Mouse (Mus musculus) ovary, postnatal 14 days (tissue): ENCODE measurements around the gene Ddx27.

ENCODE experiments used
- DNase-seq: peaks from one replicate; pipeline ENCODE4 v3.0.0; 2022; ENCODE audit warnings: low spot score

Gene Ddx27

GRCm38 (mm10) chr2:167028553-167028952 lies 13.6 kb downstream of the Ddx27 start:
- DNase-seq = no peak

DNA sequence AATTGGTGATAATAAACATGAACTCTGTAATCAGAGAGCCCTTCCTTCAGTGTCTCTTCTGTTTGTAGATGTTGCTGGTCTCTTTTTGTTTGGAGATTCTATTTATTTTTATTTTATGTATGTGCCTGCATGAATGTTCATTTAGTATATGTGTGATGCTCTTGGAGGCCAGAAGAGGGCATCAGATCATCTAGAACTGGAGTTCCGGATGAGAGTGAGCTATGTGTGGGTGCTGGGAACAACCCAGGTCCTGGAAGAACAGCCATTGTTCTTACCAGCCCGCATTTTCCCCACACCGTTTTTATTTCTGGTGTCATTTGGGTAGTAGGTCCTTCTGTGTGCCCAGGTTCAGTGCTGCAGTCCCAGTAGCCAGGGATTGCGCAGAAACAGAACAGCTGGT lies 15.5 kb downstream of the Ddx27 start:
- no peak for DNase-seq

GRCm38 (mm10) chr2:167037710-167038109 lies 22.7 kb downstream of the Ddx27 start:
- DNase-seq = no peak

GRCm38 (mm10) chr2:167038297-167038696 lies 23.3 kb downstream of the Ddx27 start:
- DNase-seq = no peak

DNA sequence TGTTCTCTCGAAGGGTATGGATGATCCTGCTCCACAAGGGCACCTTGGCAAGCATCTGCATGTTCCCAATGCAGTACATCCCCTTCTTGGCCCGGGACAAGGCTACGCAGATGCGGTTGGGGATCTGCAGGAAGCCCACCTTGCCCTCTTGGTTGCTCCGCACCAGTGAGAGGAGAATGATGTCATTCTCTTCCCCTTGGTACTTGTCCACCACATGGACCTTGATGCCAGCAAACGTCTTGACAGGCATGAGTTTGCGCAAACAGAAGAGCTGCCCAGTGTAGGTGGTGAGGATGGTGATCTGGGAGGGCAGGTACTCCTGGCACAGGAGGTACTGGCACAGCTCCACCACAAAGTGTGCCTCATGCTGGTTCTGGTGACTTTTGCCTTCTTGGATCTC lies 23.7 kb downstream of the Ddx27 start:
- no peak for DNase-seq

GRCm38 (mm10) chr2:167039386-167039785 lies 24.4 kb downstream of the Ddx27 start:
- no peak for DNase-seq

DNA sequence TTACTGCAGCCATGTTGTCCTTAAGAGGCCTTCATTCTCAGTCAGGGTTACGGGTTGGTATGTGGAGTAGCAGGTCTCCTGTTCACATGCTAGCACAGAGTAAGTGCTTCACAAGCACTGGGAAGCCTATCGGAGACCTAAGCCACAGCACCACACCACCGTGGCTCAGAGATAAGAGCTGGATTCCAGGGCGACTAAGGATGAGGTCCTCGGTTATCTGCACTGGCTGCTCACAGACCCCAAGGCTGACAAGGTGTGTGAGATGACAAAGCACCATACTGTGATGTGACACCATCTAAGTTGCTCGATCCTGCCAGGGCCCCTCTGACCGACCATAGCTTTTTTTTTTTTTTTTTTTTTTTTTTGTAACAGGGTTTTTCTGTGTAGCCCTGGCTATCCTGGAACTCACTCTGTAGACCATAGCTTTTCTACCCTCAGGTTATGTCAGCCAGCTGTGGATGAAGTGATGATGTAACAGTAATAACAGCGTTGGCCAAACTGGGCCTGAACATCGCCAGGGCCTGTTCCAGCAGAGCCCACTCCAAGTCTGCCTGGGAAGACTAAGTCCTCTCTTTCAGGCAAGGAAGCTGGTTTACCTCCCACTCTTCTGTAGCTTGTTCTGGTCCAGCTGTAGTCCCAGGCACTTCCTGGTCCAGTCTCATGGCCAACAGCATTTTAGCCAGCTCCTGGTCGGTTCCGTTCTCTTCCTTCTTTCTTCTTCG lies 28.6 kb downstream of the Ddx27 start:
- no peak for DNase-seq

DNA sequence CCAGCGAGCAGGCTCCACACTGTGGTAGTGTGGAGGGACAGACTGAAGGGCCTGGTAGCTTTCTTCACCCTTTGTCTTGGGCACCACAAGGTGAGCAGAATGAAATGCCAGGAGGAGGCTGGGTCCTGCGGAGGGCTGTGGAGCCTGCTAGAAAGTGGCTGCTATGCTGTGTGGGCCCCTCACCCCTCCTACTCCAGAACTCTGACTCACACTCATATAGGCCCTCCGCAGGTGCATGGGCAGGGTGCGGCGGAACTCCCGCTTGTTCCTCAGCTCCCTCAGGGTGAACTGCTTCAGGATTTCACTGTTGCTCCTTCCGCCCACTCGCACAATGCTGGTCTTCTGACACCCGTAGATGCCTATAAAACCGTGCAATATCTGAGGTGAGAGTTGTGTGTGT lies 33.2 kb downstream of the Ddx27 start:
- no peak for DNase-seq

DNA sequence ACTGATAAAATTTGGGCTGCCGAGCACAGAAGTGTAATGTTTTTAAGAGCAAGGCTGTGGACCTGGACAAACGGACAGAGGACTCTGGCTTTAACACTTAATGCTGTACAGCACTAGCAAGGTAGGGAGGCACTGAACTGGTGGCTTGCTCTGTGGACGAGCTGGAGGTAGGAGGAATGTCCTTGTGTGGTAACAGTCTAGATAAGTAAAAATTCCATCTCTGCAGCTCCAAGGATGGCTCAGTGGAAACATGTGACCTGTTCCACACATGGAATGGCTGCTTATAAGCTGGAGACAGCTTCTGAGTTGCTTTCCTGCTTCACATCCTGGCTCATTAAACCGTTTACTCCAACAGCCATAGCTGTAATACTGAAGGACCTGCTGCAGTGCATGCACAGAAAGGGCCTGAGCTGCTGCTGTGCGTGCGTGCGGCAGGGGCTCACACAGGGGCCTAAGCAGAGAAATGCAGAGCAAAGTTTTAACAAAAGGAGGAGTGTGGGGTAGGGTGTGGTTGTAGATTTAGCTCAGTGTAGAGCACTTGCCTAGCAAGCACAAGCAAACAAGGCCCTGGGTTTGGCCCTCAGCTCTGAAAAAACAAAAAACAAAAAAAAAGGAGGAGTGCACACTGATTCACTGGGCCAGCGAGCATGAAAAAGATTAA lies 33.8 kb downstream of the Ddx27 start:
- no peak for DNase-seq

DNA sequence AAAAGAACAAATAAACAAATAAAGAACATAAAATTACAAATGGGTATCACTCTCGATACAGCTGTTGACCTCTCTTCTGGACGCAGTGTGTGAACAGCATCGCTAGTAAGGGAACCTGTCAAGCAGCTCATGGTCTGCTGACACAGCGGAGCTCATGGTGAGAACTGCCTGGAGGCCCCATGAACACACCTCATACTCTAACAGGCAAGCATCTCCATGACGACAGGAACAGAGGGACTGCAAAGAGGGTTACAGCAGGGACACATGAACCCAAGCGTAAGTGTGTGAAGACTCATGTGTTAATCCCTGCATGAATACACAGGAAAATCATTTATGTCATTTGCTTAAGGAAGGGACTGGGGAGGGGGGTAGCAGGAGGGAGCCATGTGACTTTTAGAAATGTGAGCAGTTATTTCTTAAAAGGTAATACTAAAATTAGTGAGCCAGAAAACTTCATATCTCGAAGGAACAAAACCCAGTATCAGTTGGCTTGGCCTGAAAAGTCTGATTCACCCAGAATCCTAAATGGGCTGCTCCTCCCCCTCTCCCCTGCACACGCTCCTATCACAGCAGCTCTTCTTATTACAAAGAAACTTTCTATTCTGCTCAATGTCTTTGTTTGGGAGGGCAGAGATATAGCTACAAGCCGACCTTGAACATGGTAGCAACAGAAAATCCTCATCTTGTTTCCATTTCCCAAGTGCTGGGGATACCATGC lies 38.3 kb downstream of the Ddx27 start:
- DNase-seq = no peak

DNA sequence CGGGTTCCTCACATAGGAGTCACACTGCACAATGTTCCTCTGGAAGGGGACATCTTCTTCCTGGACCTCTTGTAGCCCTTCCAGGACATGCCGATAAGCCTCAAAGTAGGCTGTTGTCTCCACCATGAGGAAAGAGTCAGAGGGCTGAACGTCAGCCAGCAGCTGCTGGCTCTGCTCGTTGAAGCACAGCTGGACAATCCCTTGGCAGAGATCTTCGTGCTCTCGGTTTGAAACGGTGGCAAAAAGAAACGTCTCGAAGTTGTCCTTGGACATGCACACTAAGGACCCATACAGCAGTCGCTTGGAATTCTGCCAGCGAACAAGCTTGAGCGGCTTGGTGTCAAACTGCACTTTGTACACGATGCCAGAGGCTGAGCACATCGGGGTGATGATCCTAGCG lies 40.4 kb downstream of the Ddx27 start:
- peak; percentile 22 for DNase-seq

DNA sequence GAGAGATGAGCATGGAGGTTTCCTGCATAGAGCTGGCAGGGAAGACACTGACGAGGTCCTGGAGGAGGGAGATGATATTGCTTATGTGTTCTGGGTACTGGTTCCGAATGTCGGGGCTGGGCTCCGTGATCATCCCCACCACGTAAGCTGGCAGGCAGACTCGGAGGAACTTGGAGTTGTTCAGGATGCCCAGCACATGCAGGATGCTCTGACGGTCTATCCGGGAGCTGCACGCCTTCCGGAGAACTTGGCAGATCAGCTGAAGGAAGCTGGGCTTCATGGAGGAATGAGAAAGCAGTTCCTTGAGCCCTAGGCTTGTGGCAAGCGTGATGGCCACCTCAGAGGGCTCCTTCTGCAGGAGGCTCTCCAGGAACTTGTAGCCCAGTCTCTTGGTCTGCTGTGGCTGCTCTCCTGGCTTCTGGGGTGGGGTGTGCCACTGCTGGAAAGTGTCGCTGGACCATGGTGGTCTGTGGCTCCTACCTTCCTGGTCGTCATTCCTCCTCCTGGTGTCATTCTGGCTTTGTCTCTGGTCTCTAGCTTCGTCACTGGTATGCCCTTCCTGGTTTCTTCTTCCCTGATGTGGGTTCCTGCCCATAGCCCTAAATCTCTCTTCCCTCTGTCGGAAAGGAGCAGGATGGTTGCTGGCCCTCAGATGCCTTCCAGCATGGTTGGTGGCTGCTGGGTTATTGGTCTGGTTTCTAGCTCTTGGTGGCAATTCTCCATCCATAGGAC lies 41.4 kb downstream of the Ddx27 start:
- DNase-seq = no peak

- no peak for DNase-seq
Measured at GRCm38 (mm10) chr2:167056942-167057323, 41.9 kb downstream of the Ddx27 start.

GRCm38 (mm10) chr2:167058201-167058600 lies 43.2 kb downstream of the Ddx27 start:
- no peak for DNase-seq

GRCm38 (mm10) chr2:167058814-167059387 lies 43.9 kb downstream of the Ddx27 start:
- no peak for DNase-seq

- no peak for DNase-seq
Measured at GRCm38 (mm10) chr2:167059536-167059935, 44.5 kb downstream of the Ddx27 start.

DNA sequence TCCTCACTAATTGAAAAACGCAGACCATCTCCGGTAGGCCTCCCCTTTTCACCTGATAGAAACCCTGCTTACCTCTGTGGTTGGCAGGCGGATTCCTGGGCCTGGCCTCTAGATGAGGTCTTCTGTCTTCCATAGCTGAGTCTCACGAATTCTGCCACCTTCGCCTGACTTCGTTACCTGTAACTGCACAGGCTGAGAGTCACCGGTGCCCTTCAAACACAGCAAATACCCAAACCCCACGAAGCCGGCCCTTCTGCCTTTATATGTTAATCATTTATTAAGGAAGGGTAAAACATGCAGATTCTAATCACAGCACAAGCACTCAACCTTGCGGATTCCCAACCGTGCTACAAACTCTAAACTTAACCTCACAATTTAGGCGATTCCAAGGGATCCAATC lies 45.0 kb downstream of the Ddx27 start:
- DNase-seq = no peak

GRCm38 (mm10) chr2:167060360-167060759 lies 45.4 kb downstream of the Ddx27 start:
- DNase-seq = no peak

- no peak for DNase-seq
Measured at GRCm38 (mm10) chr2:167060761-167061160, 45.8 kb downstream of the Ddx27 start.

- no peak for DNase-seq
Measured at GRCm38 (mm10) chr2:167061381-167062034, 46.5 kb downstream of the Ddx27 start.

GRCm38 (mm10) chr2:167062497-167062911 lies 47.5 kb downstream of the Ddx27 start:
- peak; percentile 86 for DNase-seq
